Mouse (Mus musculus): ENCODE measurements around the gene Camta2. TPM values are rescaled to one million over a fixed set of nuclear protein-coding genes. Genes with fewer than 3 reads are reported as not detected.

Gene Camta2
- total and polyA plus RNA-seq, 2 experiments from 2014 or later = 24.0 to 24.5 TPM

DNA sequence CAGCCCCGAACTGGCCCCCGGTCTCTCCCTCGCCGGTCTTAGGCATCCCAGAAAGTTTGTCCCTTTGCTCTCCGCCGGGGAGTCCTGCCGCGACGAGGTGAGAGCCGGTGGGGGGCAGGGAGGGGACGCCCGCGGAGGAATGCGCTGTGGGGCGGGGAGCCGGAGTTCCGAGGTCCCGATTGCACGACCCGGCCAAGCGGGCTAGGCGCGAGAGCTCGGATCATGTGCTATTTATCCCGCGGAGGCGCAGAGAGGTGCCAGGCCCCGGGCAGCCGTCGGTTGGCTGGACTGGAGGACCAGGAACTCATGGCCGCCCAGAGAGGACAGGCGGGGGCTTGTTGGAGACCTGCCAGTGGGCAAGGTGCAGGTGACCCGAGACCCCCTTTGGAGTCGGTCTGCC is 12.7 kb upstream of the Camta2 start:
- Histone ChIP-seq H3K4me2 (ENCODE audit: low read depth, low read length, poor library complexity, severe bottlenecking) (peak overlapping the region; percentile 82), H3K9ac (replicated peaks; ENCODE audit: low read length, poor library complexity, severe bottlenecking) (peak overlapping the region; percentile 95), H3K27ac (ENCODE audit: low read depth, low read length) (peak overlapping the region; percentile 75), H3K27me3 (ENCODE audit: insufficient read depth, low read length) (no peaks in the 10 kb centered on the region), H3K36me3 (ENCODE audit: insufficient read depth, low read length) (peaks cover 25% of the 10 kb centered on the region), H3K4me3 (ENCODE audit: low read depth, low read length) (peak overlapping the region; percentile 98), H3K4me1 (ENCODE audit: insufficient read depth, low read length) (peaks cover 9% of the 10 kb centered on the region; the same call in 1 of the 2 replicates), H3K9me3 (ENCODE audit: low read length) (no peaks in the 10 kb centered on the region)
- WGBS = under 1% methylated on average over 22 of the region's 34 CpGs
- ATAC-seq (ENCODE audit: low FRiP score) (peak; percentile 38; the same call in 1 of the 2 replicates), DNase-seq (ENCODE audit: low spot score) (peak; percentile 6)
- no peak for TF ChIP-seq CTCF (IDR thresholded peaks at IDR 0.05)

DNA sequence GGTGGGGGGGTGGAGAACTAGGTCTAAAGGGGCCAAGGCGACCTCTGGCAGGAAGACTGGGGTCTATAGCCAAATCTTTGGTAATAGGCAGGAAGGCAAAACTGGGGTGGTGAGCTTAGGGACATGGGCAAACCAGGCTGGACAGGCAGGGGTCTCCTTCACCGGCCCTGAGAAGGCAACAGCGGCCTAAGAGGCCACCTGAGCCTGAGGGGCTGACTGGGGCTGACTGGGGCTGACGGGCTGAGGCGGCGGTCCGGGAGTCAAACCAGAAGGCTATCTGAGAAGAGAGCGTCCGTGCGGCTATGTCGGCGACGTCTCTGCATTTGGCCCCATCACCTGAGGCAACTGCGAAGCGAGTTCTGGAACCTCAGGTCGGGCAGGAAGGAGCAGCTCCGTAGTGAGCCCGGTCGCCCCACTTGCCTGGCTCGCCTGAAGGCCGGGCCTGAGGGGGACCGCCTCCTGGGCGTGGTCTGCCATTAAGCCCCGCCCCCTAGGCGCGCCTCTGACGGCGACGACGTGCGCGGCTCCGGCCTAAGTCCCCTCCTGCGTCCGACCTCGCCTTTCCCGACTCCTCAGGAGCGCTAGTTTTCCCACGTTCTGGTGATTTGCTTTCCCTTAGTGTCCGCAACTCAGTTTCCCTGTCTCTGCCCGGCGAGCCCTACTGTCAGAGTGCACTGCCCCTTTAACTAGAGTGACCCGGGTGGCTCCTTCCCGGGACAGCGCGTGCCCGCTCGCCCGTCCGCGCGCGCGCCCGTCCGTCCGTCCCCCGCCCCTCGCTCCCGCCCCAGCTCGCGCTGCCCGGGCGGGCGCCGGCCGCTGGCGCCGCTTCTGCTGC is 12.0 kb upstream of the Camta2 start, which contains the start of the genes Inca1 and Kif1c:
Inca1 (minus strand) TSS at position 434 of the 835 bp plus-strand sequence.
Kif1c (plus strand) TSS at position 827 of the 835 bp plus-strand sequence.
- under 1% methylated on average over 57 of the region's 69 CpGs for WGBS
- peak within 1 kb of the TSS; percentile 82 for H3K4me2 ChIP-seq (ENCODE audit: low read depth, low read length, poor library complexity, severe bottlenecking)
- peak within 1 kb of the TSS; percentile 95 for H3K9ac ChIP-seq (replicated peaks; ENCODE audit: low read length, poor library complexity, severe bottlenecking)
- peak within 1 kb of the TSS; percentile 98 for H3K4me3 ChIP-seq (ENCODE audit: low read depth, low read length)
- H3K27me3 ChIP-seq (ENCODE audit: insufficient read depth, low read length) = no peaks in the 10 kb centered on the region
- H3K27ac ChIP-seq (ENCODE audit: low read depth, low read length) = peak within 1 kb of the TSS; percentile 75
- DNase-seq (ENCODE audit: low spot score) (peak; percentile 93), ATAC-seq (ENCODE audit: low FRiP score) (peak; percentile 95)
- peaks cover 18% of the 10 kb centered on the region for H3K36me3 ChIP-seq (ENCODE audit: insufficient read depth, low read length)
- H3K9me3 ChIP-seq (ENCODE audit: low read length) = no peaks in the 10 kb centered on the region
- no peak for TF ChIP-seq CTCF (IDR thresholded peaks at IDR 0.05)
- peaks cover 9% of the 10 kb centered on the region; the same call in 1 of the 2 replicates for H3K4me1 ChIP-seq (ENCODE audit: insufficient read depth, low read length)

DNA sequence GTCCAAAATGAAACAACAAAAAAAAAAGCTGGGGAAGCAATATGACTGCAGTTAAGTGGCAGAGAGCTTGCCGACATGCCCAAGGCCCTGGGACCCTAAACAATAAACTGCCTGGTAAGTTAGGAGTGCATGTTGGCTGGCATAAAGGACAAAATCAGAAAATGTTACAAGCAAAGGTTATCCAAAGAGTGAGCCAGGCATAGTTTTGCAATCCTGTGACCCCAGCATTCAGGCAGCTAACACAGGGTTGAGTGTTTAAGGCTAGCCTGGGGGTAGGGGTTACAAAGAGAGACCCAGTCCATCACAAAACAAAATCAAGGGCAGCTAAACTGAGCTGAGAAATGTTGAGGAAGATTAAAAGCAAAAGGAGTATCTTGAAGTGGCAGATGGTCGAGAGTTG is 11.1 kb upstream of the Camta2 start:
- Histone ChIP-seq H3K36me3 (ENCODE audit: insufficient read depth, low read length) (peaks cover 9% of the 10 kb centered on the region), H3K4me3 (ENCODE audit: low read depth, low read length) (no peak overlapping the region), H3K27ac (ENCODE audit: low read depth, low read length) (no peak overlapping the region), H3K4me2 (ENCODE audit: low read depth, low read length, poor library complexity, severe bottlenecking) (no peak overlapping the region), H3K9me3 (ENCODE audit: low read length) (no peaks in the 10 kb centered on the region), H3K9ac (replicated peaks; ENCODE audit: low read length, poor library complexity, severe bottlenecking) (no peak overlapping the region), H3K27me3 (ENCODE audit: insufficient read depth, low read length) (no peaks in the 10 kb centered on the region), H3K4me1 (ENCODE audit: insufficient read depth, low read length) (peaks cover 9% of the 10 kb centered on the region; the same call in 1 of the 2 replicates)
- DNase-seq (ENCODE audit: low spot score) (no peak), ATAC-seq (ENCODE audit: low FRiP score) (no peak)
- whole genome bisulfite sequencing = 73% methylated on average over 2 of the region's 2 CpGs
- no peak for TF ChIP-seq CTCF (IDR thresholded peaks at IDR 0.05)

DNA sequence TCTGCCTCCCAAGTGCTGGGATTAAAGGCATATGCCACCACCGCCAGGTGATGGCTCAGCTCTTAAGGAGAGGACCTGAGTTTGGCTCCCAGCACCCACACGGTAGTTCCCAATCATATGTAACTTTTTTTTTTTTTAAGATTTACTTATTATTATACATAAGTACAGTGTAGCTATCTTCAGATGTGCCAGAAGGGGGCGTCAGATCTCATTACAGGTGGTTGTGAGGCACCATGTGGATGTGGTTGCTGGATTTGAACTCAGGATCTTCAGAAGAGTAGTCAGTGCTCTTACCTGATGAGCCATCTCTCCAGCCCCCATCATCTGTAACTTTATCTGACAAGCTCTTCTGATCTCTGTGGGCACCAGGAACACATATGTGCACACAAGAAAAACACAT is 9.5 kb upstream of the Camta2 start:
- WGBS = 83% methylated on average over 3 of the region's 3 CpGs

DNA sequence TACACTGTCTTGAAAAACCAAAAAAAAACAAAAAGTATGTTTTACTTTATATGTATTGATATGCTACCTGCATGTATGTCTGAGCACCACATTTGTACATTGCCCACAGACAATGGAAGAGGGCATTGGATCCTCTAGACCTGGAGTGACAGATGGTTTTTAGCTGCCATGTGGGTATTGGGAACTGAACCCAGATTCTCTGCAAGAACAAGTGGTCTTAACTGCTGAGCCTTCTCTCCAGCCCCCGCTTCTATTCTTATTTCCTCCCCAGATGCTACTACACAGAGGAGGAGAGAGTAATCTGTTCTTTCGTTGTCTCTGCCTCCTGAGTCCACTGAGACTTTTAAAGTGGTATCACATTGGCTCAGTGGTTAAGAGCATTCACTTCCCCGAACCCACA is 5.6 kb upstream of the Camta2 start:
- no peak overlapping the region for H3K9ac ChIP-seq (replicated peaks; ENCODE audit: low read length, poor library complexity, severe bottlenecking)
- 71% methylated on average over 3 of the region's 3 CpGs for WGBS
- H3K27ac ChIP-seq (ENCODE audit: low read depth, low read length) = no peak overlapping the region
- no peaks in the 10 kb centered on the region for H3K27me3 ChIP-seq (ENCODE audit: insufficient read depth, low read length)
- ATAC-seq (ENCODE audit: low FRiP score) = no peak
- no peak for DNase-seq (ENCODE audit: low spot score)
- H3K4me3 ChIP-seq (ENCODE audit: low read depth, low read length) = no peak overlapping the region
- no peaks in the 10 kb centered on the region for H3K36me3 ChIP-seq (ENCODE audit: insufficient read depth, low read length)
- no peaks in the 10 kb centered on the region for H3K9me3 ChIP-seq (ENCODE audit: low read length)
- H3K4me1 ChIP-seq (ENCODE audit: insufficient read depth, low read length) = peaks cover 4% of the 10 kb centered on the region; the same call in 1 of the 2 replicates
- no peak overlapping the region for H3K4me2 ChIP-seq (ENCODE audit: low read depth, low read length, poor library complexity, severe bottlenecking)
- TF ChIP-seq CTCF (IDR thresholded peaks at IDR 0.05) = no peak

More for the DNA sequence above, 9.5 kb upstream of the Camta2 start:
- no peaks in the 10 kb centered on the region for H3K27me3 ChIP-seq (ENCODE audit: insufficient read depth, low read length)
- H3K9ac ChIP-seq (replicated peaks; ENCODE audit: low read length, poor library complexity, severe bottlenecking) = no peak overlapping the region
- peaks cover 9% of the 10 kb centered on the region; the same call in 1 of the 2 replicates for H3K4me1 ChIP-seq (ENCODE audit: insufficient read depth, low read length)
- H3K27ac ChIP-seq (ENCODE audit: low read depth, low read length) = no peak overlapping the region
- no peaks in the 10 kb centered on the region for H3K36me3 ChIP-seq (ENCODE audit: insufficient read depth, low read length)
- H3K4me2 ChIP-seq (ENCODE audit: low read depth, low read length, poor library complexity, severe bottlenecking) = no peak overlapping the region
- peak; percentile 14; the same call in 1 of the 2 replicates for TF ChIP-seq CTCF (IDR thresholded peaks at IDR 0.05)
- H3K9me3 ChIP-seq (ENCODE audit: low read length) = no peaks in the 10 kb centered on the region
- DNase-seq (ENCODE audit: low spot score) (no peak), ATAC-seq (ENCODE audit: low FRiP score) (no peak)
- no peak overlapping the region for H3K4me3 ChIP-seq (ENCODE audit: low read depth, low read length)

DNA sequence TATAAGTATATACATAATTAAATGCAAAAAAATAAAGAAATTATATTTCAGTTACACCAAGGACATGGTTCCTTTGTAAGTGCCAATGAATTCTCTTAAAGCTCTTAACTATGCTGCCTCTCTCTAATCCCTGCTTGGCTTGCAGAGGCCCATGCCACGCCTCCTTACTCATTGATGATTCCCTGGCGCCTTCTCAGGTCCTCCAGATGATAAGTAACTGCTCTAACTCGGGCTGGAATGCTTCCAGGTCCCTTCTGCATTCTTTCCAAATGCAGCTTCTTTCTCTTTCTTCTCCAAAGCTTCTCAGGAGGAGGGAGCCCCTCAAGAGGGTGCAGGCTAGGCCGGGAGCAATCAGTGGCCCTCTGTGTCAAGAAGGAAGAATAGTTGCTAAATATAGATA is 1.7 kb upstream of the Camta2 start:
- WGBS = 53% methylated on average over 4 of the region's 4 CpGs
- Histone ChIP-seq H3K27ac (ENCODE audit: low read depth, low read length) (no peak overlapping the region), H3K36me3 (ENCODE audit: insufficient read depth, low read length) (peaks cover under 1% of the 10 kb centered on the region; the same call in 1 of the 2 replicates), H3K4me1 (ENCODE audit: insufficient read depth, low read length) (peaks cover 14% of the 10 kb centered on the region), H3K4me2 (ENCODE audit: low read depth, low read length, poor library complexity, severe bottlenecking) (no peak overlapping the region), H3K27me3 (ENCODE audit: insufficient read depth, low read length) (no peaks in the 10 kb centered on the region), H3K9me3 (ENCODE audit: low read length) (no peaks in the 10 kb centered on the region), H3K9ac (replicated peaks; ENCODE audit: low read length, poor library complexity, severe bottlenecking) (no peak overlapping the region), H3K4me3 (ENCODE audit: low read depth, low read length) (no peak overlapping the region)
- DNase-seq (ENCODE audit: low spot score) (no peak), ATAC-seq (ENCODE audit: low FRiP score) (no peak)
- TF ChIP-seq CTCF (IDR thresholded peaks at IDR 0.05) = no peak

Data from midbrain, postnatal 0 days (tissue).